19 mouse cellular contexts compared by ENCODE assay signal in the genomic region with DNA sequence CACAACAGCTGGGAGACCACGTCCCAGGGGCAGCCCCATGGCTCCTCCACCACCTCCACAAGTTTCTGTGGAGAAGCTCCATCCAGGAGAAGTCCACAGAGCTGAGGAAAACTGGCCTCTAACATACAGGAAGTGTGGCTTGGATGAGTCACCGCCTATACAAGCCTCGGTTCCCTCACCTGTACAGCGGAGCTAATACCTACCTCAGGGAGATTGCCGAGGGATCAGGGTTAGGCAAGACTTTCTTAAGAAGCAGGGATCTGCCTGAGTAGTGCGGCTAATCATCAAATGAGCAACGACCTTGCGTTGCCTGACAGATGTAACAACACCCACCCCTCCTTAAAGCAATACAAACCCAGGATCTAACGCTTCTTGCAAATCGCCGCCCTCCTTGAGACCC. TPM values are rescaled to one million over a fixed set of nuclear protein-coding genes. Genes with fewer than 3 reads are reported as not detected.
DNase-seq lines count a peak whose midpoint lies in the region; ATAC-seq and TF ChIP-seq lines count a peak whose summit lies in the region.
"Had no signal": no experiment of that assay in that cellular context is flagged by ENCODE, and none has a peak within 500 bp of the region (broad histone marks: within the 10 kb centered on the region; RNA-seq: fewer than 3 reads in every experiment).

No protein-coding gene starts in this region.

- DNase-seq in liver, postnatal 0 days, result peak; percentile 10
- DNase-seq in liver, embryonic 11.5 days (ENCODE audit: low spot score), result no peak
- no peak for DNase-seq in hindbrain, embryonic 10.5 days (ENCODE audit: low spot score)
- DNase-seq in gastrocnemius, postnatal 14 days, result no peak
- DNase-seq: adrenal gland, adult 8-10 months; adrenal gland, postnatal 36 days; cerebellum, adult 11 months; cerebellum, adult 9-10 months; cerebellum, postnatal 36 days; heart, postnatal 10 days; heart, postnatal 4 days had no signal

- intact Hi-C loops in gastrocnemius, postnatal 14 days (cut with DNase I; ENCODE audit: low total_unique reads), result no loop called here

- H3K4me2 ChIP-seq in liver, postnatal 0 days (ENCODE audit: low read depth, low read length), result no peak overlapping the region
- no peak overlapping the region for H3K4me2 ChIP-seq in liver, embryonic 11.5 days
- no peak overlapping the region for H3K4me2 ChIP-seq in intestine, embryonic 15.5 days (replicated peaks)
- H3K4me2 ChIP-seq in stomach, embryonic 15.5 days, result no peak overlapping the region
- H3K4me2 ChIP-seq: hindbrain, embryonic 13.5 days had no signal

- TF ChIP-seq CTCF in liver, postnatal 0 days (IDR thresholded peaks at IDR 0.05; ENCODE audit: low read depth), result no peak

- H3K9ac ChIP-seq in liver, postnatal 0 days (replicated peaks), result no peak overlapping the region
- H3K9ac ChIP-seq in liver, embryonic 11.5 days (ENCODE audit: low read depth, low read length), result no peak overlapping the region
- H3K9ac ChIP-seq in intestine, embryonic 15.5 days, result no peak overlapping the region
- H3K9ac ChIP-seq in stomach, embryonic 15.5 days, result no peak overlapping the region
- H3K9ac ChIP-seq: hindbrain, embryonic 13.5 days had no signal

- no peaks in the 10 kb centered on the region for H3K27me3 ChIP-seq in liver, postnatal 0 days (ENCODE audit: insufficient read depth, low read length)
- no peaks in the 10 kb centered on the region for H3K27me3 ChIP-seq in liver, embryonic 11.5 days (replicated peaks; ENCODE audit: control insufficient read depth, insufficient read depth, low read length)
- H3K27me3 ChIP-seq in intestine, embryonic 15.5 days (replicated peaks), result no peaks in the 10 kb centered on the region
- no peaks in the 10 kb centered on the region for H3K27me3 ChIP-seq in stomach, embryonic 15.5 days (replicated peaks)
- H3K27me3 ChIP-seq in hindbrain, embryonic 10.5 days (ENCODE audit: insufficient read depth, poor library complexity, severe bottlenecking), result no peaks in the 10 kb centered on the region
- H3K27me3 ChIP-seq: hindbrain, embryonic 13.5 days had no signal

- peaks cover 30% of the 10 kb centered on the region for H3K4me1 ChIP-seq in liver, postnatal 0 days (ENCODE audit: insufficient read depth)
- H3K4me1 ChIP-seq in liver, embryonic 11.5 days (replicated peaks; ENCODE audit: control insufficient read depth, insufficient read depth, low read length), result no peaks in the 10 kb centered on the region; the same call in 1 of the 2 replicates
- peaks cover 25% of the 10 kb centered on the region for H3K4me1 ChIP-seq in intestine, embryonic 15.5 days (replicated peaks)
- 0 out of 2 replicates have a peak, but pooled peaks cover 3% of the 10 kb centered on the region for H3K4me1 ChIP-seq in stomach, embryonic 15.5 days
- peaks cover 19% of the 10 kb centered on the region for H3K4me1 ChIP-seq in hindbrain, embryonic 10.5 days (replicated peaks)

- WGBS in liver, postnatal 0 days (ENCODE audit: insufficient replicate concordance), result 72% methylated on average over 11 of the region's 11 CpGs
- WGBS in liver, embryonic 11.5 days, result 76% methylated on average over 11 of the region's 11 CpGs
- 65% methylated on average over 11 of the region's 11 CpGs for WGBS in intestine, embryonic 15.5 days
- 69% methylated on average over 11 of the region's 11 CpGs for WGBS in stomach, embryonic 15.5 days
- 89% methylated on average over 11 of the region's 11 CpGs for WGBS in hindbrain, embryonic 10.5 days

- no peaks in the 10 kb centered on the region for H3K9me3 ChIP-seq in liver, postnatal 0 days (ENCODE audit: low read length)
- no peaks in the 10 kb centered on the region for H3K9me3 ChIP-seq in liver, embryonic 11.5 days (ENCODE audit: control insufficient read depth, low read length)
- no peaks in the 10 kb centered on the region for H3K9me3 ChIP-seq in intestine, embryonic 15.5 days
- H3K9me3 ChIP-seq in stomach, embryonic 15.5 days, result no peaks in the 10 kb centered on the region
- no peaks in the 10 kb centered on the region for H3K9me3 ChIP-seq in hindbrain, embryonic 10.5 days
- H3K9me3 ChIP-seq: embryonic facial prominence, embryonic 10.5 days; forebrain, embryonic 10.5 days; heart, embryonic 10.5 days; hindbrain, embryonic 13.5 days had no signal

- H3K27ac ChIP-seq in liver, postnatal 0 days (ENCODE audit: low read depth), result peak overlapping the region; percentile 11
- no peak overlapping the region for H3K27ac ChIP-seq in liver, embryonic 11.5 days (ENCODE audit: low read depth, low read length)
- H3K27ac ChIP-seq in intestine, embryonic 15.5 days, result peak overlapping the region; percentile 56; the same call in 1 of the 2 replicates
- H3K27ac ChIP-seq in stomach, embryonic 15.5 days, result peak overlapping the region; percentile 26; the same call in 1 of the 2 replicates
- H3K27ac ChIP-seq in hindbrain, embryonic 10.5 days, result no peak overlapping the region
- H3K27ac ChIP-seq: embryonic facial prominence, embryonic 10.5 days; forebrain, embryonic 10.5 days; heart, embryonic 10.5 days; hindbrain, embryonic 13.5 days; hindbrain, postnatal 0 days had no signal

- no peak for ATAC-seq in liver, postnatal 0 days
- ATAC-seq in liver, embryonic 11.5 days (replicated peaks; ENCODE audit: low FRiP score), result no peak
- peak; percentile 71 for ATAC-seq in intestine, embryonic 15.5 days
- ATAC-seq in stomach, embryonic 15.5 days (ENCODE audit: insufficient read depth, low FRiP score, low read depth), result no peak
- ATAC-seq: forebrain, embryonic 14.5 days; hindbrain, postnatal 0 days had no signal

- peaks cover 2% of the 10 kb centered on the region; the same call in 1 of the 2 replicates for H3K36me3 ChIP-seq in liver, postnatal 0 days (replicated peaks; ENCODE audit: insufficient read depth, low read length)
- no peaks in the 10 kb centered on the region for H3K36me3 ChIP-seq in liver, embryonic 11.5 days (ENCODE audit: control insufficient read depth, insufficient read depth, low read length)
- H3K36me3 ChIP-seq in intestine, embryonic 15.5 days, result no peaks in the 10 kb centered on the region
- H3K36me3 ChIP-seq in stomach, embryonic 15.5 days, result no peaks in the 10 kb centered on the region
- H3K36me3 ChIP-seq in hindbrain, embryonic 10.5 days, result no peaks in the 10 kb centered on the region
- H3K36me3 ChIP-seq: embryonic facial prominence, embryonic 10.5 days; forebrain, embryonic 10.5 days; heart, embryonic 10.5 days; hindbrain, embryonic 13.5 days had no signal

- H3K4me3 ChIP-seq in liver, postnatal 0 days (ENCODE audit: low read depth, low read length), result no peak overlapping the region
- no peak overlapping the region for H3K4me3 ChIP-seq in liver, embryonic 11.5 days (ENCODE audit: low read depth, low read length)
- H3K4me3 ChIP-seq in intestine, embryonic 15.5 days (replicated peaks), result no peak overlapping the region
- no peak overlapping the region for H3K4me3 ChIP-seq in stomach, embryonic 15.5 days (replicated peaks)
- no peak overlapping the region for H3K4me3 ChIP-seq in hindbrain, embryonic 10.5 days
- H3K4me3 ChIP-seq: embryonic facial prominence, embryonic 10.5 days; forebrain, embryonic 10.5 days; heart, embryonic 10.5 days; hindbrain, embryonic 13.5 days had no signal

- no peak for TF ChIP-seq EP300 in liver, postnatal 0 days (IDR thresholded peaks at IDR 0.05; ENCODE audit: low read depth)

RNA-seq across cellular contexts. Expression of gene Dgat2, which starts 7.4 kb away (rescaled TPM):
- polyA plus RNA-seq in liver, postnatal 0 days (2015; fragmentation: Nextera tagmentation; extraction: Ambion mirVana), result 226 and 249 TPM in 2 replicates
- polyA plus RNA-seq in liver, embryonic 11.5 days (2014; fragmentation: Nextera tagmentation; extraction: Ambion mirVana), result 59.9 and 60.1 TPM in 2 replicates
- polyA plus RNA-seq in intestine, embryonic 15.5 days (2015; fragmentation: Nextera tagmentation; extraction: Ambion mirVana), result 176 and 204 TPM in 2 replicates
- polyA plus RNA-seq in stomach, embryonic 15.5 days (2015; fragmentation: Nextera tagmentation; extraction: Ambion mirVana), result 70.2 and 72.0 TPM in 2 replicates
- polyA plus RNA-seq in hindbrain, embryonic 10.5 days (2016; fragmentation: Nextera tagmentation; extraction: Ambion mirVana), result 13.1 and 15.0 TPM in 2 replicates
- 10 to 100 TPM; 19.0 to 37.9 TPM for total RNA-seq in gastrocnemius, postnatal 14 days (2021)

RNA-seq across cellular contexts. Expression of gene Uvrag, which starts 34.2 kb away (rescaled TPM):
- 9.4 and 11.9 TPM in 2 replicates for polyA plus RNA-seq in liver, postnatal 0 days (2015; fragmentation: Nextera tagmentation; extraction: Ambion mirVana)
- 14.5 and 16.2 TPM in 2 replicates for polyA plus RNA-seq in liver, embryonic 11.5 days (2014; fragmentation: Nextera tagmentation; extraction: Ambion mirVana)
- polyA plus RNA-seq in intestine, embryonic 15.5 days (2015; fragmentation: Nextera tagmentation; extraction: Ambion mirVana), result 20.5 and 20.9 TPM in 2 replicates
- 19.1 and 19.4 TPM in 2 replicates for polyA plus RNA-seq in stomach, embryonic 15.5 days (2015; fragmentation: Nextera tagmentation; extraction: Ambion mirVana)
- polyA plus RNA-seq in hindbrain, embryonic 10.5 days (2016; fragmentation: Nextera tagmentation; extraction: Ambion mirVana), result 10.9 and 12.8 TPM in 2 replicates
- 10 to 100 TPM; 12.9 to 14.6 TPM for total RNA-seq in gastrocnemius, postnatal 14 days (2021)

Comparison
In these comparisons a context has a peak if more than half of its experiments do, and no peak if none do; other contexts are left out.
1. H3K27ac ChIP-seq: peak in liver, postnatal 0 days (single experiment), intestine, embryonic 15.5 days (single experiment) and stomach, embryonic 15.5 days (single experiment); none in liver, embryonic 11.5 days (single experiment) and hindbrain, embryonic 10.5 days (single experiment).